Mouse (Mus musculus) ES-Bruce4 (cell line): ENCODE measurements around the gene BC029722.

Experiments
- CTCF ChIP-seq: IDR thresholded peaks from one replicate; pipeline ENCODE4 v1.8.1; 2011; ENCODE audit warnings: low read depth, low read length
- EP300 ChIP-seq: IDR thresholded peaks from 2 replicates; pipeline ENCODE4 v1.6.1; 2011; ENCODE audit warnings: low read depth, low read length; ENCODE audit not compliant: insufficient read depth
- POLR2A ChIP-seq: IDR thresholded peaks from one replicate; pipeline ENCODE4 v1.8.1; 2011; ENCODE audit warnings: low read length; ENCODE audit not compliant: insufficient read depth

DNA sequence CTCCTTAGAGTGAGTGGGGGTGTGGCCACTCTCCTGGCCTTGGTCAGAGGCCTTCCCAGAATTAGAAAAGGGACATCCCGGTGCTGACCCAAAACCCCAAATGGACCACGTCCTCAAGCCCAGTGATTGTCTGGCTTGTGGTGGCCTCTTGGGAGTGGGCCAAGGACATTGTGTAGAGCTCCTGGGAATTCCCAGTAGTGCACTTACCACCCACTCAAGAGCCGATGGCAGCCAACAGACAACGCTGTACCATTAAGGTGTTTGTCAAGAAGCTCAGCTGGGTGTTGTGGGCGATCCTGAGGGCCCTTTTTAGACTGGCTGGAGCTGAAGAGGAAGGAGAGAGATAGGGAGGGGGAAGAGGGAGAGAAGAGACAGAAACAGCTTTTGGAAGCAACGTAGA is 34.7 kb downstream of the BC029722 start:
- TF ChIP-seq CTCF (no peak), POLR2A (no peak), EP300 (no peak)
